Mouse (Mus musculus) cortical plate, adult 2 months (tissue): ENCODE data around the gene Vmn1r183.

Experiments used
- CTCF ChIP-seq: fragments of 200-500 bp; IDR thresholded peaks from 2 replicates; pipeline ENCODE4 v1.5.1; 2011; ENCODE audit warnings: mild to moderate bottlenecking, control low read depth, low read length; ENCODE audit not compliant: insufficient read depth; ENCODE audit errors: extremely low read depth
- POLR2A ChIP-seq: fragments of 200-500 bp; IDR thresholded peaks from 2 replicates; pipeline ENCODE4 v1.6.1; 2011; ENCODE audit warnings: mild to moderate bottlenecking, low read length, control low read depth; ENCODE audit not compliant: insufficient read depth; ENCODE audit errors: extremely low read depth

DNA sequence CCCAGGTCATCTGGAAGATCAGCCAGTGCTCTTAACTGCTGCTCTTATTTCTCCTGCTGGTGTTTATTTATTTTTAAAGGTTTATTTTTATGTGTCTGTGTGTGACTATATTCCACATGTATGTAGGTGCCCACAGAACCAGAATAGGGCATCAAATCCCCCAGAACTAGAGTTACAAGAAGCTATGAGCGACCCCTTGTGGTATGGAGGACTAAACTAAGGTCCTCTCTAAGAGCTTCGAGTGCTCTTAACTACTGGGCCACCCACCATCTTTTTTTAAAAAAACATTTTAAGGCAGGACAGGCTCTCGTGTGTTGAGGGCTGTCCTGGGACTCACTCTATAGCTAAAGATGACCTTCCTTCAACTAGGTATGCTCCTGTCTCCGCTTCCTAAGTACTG is 33.8 kb downstream of the Vmn1r183 start:
- no peak for TF ChIP-seq POLR2A
- TF ChIP-seq CTCF, result no peak
